Mouse (Mus musculus) thymus, postnatal 36 days (tissue): Measurements from ENCODE around the gene Upk1a.

ENCODE experiments used
- DNase-seq, 2 experiments: peaks; one replicate each; pipeline ENCODE4 v3.0.0; 2022; ENCODE audit warnings: mixed read lengths in 2 of 2

Upk1a gene

GRCm38 (mm10) chr7:30602583-30602982 lies 10.1 kb downstream of the Upk1a start:
- no peak for DNase-seq

GRCm38 (mm10) chr7:30600651-30601050 lies 12.0 kb downstream of the Upk1a start:
- DNase-seq = no peak

- DNase-seq = peak; percentile 54 to 71
Measured at GRCm38 (mm10) chr7:30599933-30600353, 12.7 kb downstream of the Upk1a start.

- no peak for DNase-seq
Measured at GRCm38 (mm10) chr7:30598786-30599185, 13.9 kb downstream of the Upk1a start, which contains the start of gene Zbtb32. Gene Zbtb32, minus strand, starts transcription at chr7:30598909.

DNA sequence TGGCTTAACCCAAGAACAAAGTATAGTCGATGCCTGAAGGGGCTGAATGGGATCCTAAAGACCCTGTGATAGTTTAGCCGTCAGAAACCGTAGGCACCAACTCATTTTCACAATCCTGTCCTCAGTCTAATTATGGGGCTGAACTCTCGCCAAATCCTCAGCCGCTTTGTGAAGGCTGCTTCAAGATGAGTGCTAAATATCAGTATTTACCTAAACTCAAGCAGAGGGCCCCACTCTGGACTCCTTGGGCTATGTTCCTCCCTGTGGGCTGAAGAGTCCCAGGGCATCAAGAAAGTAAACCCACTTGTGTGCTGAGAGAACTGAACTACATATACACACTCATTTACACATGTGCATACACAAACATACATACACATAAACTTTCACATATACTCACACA lies 15.8 kb downstream of the Upk1a start:
- no peak for DNase-seq

- no peak for DNase-seq
Measured at GRCm38 (mm10) chr7:30596093-30596492, 16.6 kb downstream of the Upk1a start.

GRCm38 (mm10) chr7:30594510-30595024 lies 18.1 kb downstream of the Upk1a start:
- no peak for DNase-seq

DNA sequence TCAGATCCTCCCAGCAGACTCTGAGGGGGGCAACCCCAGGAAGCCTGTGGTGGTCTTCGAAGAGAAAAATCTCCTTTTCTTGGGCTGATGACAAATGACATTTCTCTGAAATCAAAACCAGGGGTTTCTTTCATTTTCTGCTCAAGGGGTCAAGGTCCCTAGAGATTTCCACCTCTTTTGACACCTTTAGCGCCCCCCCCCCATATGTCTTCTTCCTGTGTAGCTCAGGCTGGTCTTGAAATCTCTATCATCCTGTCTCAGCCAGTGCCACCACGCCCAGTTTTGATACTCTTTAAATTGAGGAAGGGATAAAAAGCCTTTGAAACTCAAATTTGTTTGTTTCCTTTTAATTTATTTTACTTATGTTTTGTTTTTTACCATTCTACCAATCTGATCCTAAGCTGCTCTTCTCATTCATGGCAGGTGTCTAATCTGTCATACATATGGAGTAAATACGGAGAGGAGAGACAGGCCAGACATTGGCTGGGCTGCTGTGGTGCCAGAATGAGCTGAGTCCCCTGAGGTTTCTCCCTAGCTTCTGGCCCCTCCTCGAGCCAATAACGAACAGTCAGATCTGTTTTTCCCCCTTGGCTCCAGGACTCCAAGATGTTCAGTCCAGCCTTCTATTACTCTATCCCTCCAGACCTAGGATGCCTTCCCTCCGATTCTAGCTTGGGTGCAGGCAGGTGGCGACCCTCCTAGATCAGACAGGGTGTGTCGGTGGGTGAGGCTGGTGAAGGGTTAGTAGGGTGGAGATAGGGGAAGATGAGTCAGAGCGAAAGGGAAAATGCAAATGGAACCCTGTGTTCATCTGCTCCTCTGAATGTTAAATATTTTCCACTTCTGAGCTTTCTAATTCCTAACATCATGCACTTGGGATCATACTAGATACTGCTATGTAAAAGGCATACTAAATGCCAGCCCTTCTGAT lies 18.8 kb downstream of the Upk1a start:
- no peak for DNase-seq

- no peak for DNase-seq
Measured at GRCm38 (mm10) chr7:30592772-30593423, 19.7 kb downstream of the Upk1a start.

DNA sequence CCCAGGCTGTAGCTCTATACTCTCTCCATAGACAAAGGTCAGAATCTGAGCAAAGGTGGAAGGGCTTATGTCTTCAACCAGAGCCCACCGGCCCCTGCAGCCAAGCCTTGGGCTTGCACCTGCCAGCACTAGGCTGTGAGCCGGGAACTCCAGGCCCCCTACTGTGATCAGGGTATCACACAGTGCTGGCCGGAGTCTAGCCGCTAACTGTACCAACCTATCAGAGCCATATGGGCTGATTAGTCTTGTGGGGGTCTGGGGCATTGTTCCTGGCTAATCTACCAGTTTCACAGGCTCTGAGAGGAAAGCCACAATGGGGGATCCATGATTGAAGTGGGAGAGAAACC lies 21.1 kb downstream of the Upk1a start:
- no peak for DNase-seq

GRCm38 (mm10) chr7:30590927-30591604 lies 21.6 kb downstream of the Upk1a start:
- no peak for DNase-seq

DNA sequence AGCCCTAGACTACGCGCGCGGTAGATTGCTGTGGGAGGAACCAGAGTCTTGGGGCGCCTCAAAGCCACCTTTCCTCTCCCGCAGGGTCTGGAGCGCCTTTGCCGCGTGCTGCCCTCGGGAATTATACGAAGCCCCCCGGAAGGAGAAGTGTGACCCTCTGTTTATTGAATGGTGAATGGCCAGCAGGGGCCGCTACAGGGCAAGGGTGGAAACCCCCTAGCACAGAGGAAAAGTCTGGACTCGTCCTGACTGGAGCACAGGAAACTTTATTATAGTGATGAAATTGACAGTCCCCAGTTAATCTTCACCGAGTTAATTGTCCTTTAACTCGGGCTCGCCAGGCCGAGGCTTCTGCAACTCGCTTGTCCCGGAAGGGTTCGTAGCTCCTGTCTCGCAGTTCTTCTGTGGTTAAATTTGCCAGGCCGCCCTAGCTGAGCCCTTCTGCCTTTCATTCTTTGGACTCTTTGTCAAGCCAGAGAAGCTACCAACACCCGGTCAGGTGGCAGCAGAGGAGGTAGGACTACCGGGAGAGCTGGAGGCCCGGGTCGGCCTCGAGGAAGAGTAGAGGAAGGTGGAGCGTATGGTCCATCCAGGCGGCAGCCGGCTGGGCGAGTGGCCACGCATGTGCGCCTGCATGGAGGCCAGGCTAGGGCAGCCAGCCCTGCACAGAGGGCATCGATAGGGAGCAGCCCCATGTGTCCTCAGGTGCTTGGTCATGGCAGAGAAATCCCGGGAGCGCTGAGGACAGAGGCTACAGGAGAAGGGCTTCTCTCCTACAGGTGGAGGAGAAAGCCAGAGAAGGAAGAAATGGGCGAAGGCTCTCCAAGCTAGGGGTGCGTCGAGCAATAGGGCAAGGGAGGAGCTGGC lies 23.0 kb downstream of the Upk1a start:
- peak; percentile 82 to 85 for DNase-seq

GRCm38 (mm10) chr7:30588676-30589434 lies 23.8 kb downstream of the Upk1a start, which contains the start of gene Kmt2b:
Gene Kmt2b, minus strand, starts transcription at chr7:30588726.
- DNase-seq = peak; percentile 91 to 96

DNA sequence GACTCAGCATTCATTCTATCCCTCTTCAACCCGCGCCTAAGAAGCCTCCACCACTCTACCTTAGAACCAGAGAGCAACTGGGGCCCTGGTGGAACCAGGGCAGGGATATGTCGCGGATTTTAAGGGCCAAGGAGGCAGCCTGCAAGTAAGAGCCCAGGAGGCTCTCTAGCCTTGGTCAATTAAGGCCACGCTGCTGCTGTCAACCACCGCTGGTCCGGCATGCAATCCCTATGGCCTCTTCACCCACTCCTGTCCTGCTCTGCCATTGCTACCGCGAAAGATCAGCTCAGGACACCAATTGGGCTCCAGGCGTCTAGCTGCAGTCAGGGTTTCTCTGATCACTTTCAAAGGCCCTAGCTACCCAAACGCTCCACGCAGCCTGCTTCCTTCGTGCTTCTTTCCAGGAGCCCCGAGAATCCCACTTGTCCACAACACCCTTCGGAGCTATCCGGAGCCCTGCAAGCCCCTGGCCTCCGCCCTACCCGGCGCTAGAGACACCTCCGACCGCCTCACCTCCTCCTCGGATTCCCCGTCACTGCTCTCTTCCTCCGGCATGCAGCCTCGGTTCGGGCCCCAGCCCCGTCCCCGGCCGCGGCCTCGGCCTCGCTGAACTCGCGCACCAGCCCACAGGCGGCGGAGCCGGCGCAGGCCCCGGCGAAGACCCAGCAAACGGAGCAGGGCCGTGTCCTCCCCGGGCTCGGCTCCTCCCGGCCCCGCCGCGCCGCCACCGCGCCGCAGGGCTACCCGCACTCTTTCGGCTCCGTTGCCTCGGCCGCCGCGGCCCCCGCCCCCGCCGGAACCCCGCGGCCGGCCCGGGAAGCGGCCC lies 24.6 kb downstream of the Upk1a start:
- DNase-seq = peak in 1 of 2 experiments; percentile 65

- peak in 1 of 2 experiments; percentile 43 for DNase-seq
Measured at GRCm38 (mm10) chr7:30586455-30587020, 26.1 kb downstream of the Upk1a start.

DNA sequence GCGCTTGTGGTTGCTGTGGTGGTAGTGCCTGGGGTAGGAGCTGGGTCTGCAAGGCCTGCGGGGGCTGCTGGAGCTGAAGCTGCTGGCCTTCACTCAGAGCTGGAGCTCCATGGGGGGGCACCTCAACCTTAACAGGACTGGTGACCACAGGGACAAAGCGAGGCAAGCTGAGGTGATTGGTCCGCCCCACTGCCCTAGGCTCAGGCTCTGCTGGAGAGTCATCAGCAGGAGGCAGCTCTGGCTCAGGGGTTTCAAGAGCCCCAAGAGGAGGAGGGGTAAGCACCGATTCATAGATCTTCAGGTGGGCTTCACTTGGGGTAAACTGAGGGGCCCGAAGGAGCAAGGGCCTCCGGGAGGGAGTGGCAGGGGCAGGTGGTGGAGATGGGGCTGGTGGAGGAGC lies 27.5 kb downstream of the Upk1a start:
- no peak for DNase-seq

DNA sequence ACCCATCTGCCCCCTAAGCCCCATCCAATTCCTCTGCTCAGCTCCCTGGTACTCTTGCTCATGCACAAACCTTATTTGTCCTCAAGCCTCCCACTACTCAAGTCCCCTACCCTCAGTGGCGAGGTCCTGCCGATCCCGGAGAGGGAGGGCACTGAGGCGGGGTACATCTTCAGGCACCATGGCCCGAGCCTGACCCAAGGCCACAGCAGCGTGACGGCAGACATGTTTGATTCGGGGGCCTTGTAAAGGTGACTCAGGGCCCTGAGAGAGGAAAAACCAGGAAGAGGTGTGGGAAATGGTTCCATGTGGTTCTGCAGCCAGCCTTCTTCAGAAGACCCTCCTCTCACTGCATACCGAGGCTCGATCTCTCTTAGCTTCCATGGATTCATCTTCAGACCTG lies 28.3 kb downstream of the Upk1a start:
- DNase-seq = no peak

- DNase-seq = no peak
Measured at GRCm38 (mm10) chr7:30581547-30581946, 31.1 kb downstream of the Upk1a start.

GRCm38 (mm10) chr7:30579950-30580349 lies 32.7 kb downstream of the Upk1a start:
- no peak for DNase-seq

- DNase-seq = no peak
Measured at GRCm38 (mm10) chr7:30572969-30573368, 39.7 kb downstream of the Upk1a start.
